Mouse (Mus musculus) kidney, adult 18-20 months (tissue): ENCODE measurements around the gene Gpat3.

Experiments
- DNase-seq: peaks from one replicate; pipeline ENCODE4 v3.0.0; 2021

The Gpat3 gene

DNA sequence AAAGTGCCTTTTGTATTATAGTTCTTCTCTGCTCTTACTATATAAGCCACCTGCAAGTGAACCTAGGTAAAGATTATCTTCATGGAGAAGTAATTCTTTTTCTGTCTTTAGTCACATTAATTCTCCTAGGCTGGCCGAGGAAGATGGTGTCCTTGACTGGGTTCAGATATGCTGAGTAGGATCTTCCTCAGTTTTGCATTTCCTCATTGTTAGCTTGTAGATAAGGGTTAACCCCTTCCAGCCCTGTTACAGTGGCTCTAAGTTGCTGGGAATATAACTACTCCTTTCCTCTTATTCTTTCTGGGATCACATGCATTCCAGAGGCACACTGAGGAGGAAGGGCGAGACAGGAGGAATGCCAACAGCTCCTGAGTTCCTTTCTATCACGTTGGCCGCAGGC is 15.6 kb downstream of the Gpat3 start:
- no peak for DNase-seq

DNA sequence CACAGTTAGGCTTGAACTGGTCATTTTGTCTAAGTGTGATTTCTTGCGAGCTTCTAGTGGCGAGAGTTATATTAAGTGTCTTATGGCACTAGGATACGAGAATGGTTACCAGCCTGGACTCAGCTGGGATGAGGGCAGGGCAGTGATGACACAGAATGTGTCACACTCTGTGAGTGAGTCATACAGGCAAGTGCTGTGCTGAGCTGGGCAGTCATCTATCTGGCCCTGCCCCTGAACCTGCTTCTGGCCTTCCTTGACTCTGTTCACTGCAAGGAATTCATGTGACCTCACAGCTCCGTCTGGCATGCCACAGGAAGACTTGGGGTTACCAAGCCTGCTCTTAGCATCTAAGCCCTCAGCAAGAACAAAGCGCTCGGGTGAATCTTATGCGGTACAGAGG is 16.3 kb downstream of the Gpat3 start:
- no peak for DNase-seq

- no peak for DNase-seq
These were observed 17.6 kb downstream of the Gpat3 start for GRCm38 (mm10) chr5:100863091-100863490.

DNA sequence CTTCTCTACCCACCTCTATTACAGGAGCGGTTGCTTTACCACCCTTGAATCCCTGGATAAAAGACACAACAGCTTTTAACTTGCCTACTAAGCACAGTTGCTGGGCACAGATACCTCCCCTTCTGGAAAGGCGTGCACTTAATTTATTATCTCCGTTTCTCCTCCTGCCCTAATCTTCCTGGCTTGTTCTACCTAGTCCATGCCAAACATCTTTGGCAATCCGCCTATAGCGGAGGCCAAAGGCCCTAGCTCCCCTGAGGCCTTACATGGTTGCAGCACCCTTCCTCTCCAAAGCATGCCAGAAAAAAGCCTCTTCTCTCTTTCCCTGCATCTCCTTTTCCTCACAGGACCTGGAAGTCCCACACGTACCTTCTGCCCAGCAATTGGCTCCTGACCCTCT is 18.9 kb downstream of the Gpat3 start:
- peak; percentile 32 for DNase-seq

- DNase-seq: no peak
These were observed 20.7 kb downstream of the Gpat3 start for GRCm38 (mm10) chr5:100866183-100866582.

DNA sequence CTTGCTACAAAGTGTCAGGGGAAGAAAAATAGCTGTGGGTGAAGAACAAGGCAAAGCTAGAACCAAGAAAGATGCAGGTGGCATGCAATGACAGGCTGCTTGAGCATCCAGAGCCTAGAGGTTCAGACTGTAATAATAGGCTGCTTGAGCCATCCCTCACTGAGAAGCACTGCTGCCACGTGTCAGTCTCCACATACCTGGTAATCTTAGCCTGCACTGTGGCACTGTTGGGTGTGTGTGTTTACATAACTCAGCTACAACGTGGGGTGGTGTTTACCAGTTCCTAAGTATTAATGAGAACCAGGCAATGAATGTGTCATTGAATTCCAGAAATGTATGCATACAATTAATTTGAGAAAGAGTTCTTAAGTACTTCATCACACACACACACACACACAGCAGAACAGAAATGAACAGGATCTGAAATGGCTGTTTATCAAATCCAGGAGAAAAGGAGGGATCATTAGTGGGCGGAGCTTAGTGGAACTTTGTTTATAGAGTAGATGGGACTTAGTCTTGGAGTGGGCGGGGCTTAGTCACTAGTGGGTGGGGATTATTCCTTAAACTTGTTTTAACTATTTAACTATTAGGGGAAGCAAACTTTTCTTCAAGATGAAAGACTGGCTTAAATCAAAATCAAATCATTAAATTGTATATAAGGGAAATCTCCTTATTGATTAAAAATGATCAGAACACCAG is 23.8 kb downstream of the Gpat3 start:
- DNase-seq: no peak

DNA sequence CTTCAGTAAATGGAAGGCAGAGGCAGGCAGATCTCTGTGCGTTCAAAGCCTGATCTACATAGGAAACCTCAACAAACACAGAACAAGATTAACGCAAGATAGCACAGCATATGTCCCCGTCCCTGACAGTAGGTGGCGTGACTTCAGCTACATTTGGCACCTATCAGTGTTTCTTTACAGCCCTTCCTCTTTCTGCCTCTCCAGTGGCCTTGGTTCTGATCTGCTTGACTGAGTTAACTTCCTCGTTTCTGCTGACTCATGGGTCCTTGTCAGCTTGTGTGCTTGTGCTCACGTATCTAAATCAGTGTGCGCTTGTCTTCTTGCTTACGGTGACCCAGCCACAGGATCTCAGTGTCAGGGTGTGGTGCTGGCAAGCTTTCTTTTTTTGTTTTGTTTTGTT is 26.5 kb downstream of the Gpat3 start:
- no peak for DNase-seq

DNA sequence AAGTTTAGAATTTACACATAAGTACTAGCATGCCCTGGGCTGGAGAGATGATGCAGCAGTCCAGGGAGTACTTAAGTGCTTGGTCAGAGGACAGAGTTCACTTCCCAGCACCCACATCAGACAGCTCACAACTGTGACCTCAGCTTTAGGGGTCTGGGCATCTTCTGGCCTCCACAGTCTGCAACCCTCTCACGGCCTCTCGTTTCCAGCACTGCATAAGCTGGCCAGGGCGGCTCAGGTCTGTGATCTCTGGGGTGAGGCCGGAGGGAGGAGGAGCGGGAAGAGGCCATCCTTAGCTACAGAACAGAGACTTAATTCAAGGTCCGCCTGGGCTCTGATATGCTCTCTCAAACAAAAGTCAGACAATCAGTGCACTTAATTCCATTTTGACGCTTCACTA is 29.2 kb downstream of the Gpat3 start:
- no peak for DNase-seq

- DNase-seq: no peak
These were observed 29.7 kb downstream of the Gpat3 start for GRCm38 (mm10) chr5:100875180-100875579.

GRCm38 (mm10) chr5:100877021-100877420 is 31.5 kb downstream of the Gpat3 start:
- no peak for DNase-seq

- no peak for DNase-seq
These were observed 39.7 kb downstream of the Gpat3 start for GRCm38 (mm10) chr5:100885216-100885615.

GRCm38 (mm10) chr5:100886331-100886988 is 40.9 kb downstream of the Gpat3 start:
- DNase-seq: no peak

- DNase-seq: peak; percentile 49
These were observed 50.7 kb downstream of the Gpat3 start for GRCm38 (mm10) chr5:100896199-100896598.

- no peak for DNase-seq
These were observed 54.4 kb downstream of the Gpat3 start for GRCm38 (mm10) chr5:100899745-100900489.

GRCm38 (mm10) chr5:100901046-100901445 is 55.5 kb downstream of the Gpat3 start:
- no peak for DNase-seq

DNA sequence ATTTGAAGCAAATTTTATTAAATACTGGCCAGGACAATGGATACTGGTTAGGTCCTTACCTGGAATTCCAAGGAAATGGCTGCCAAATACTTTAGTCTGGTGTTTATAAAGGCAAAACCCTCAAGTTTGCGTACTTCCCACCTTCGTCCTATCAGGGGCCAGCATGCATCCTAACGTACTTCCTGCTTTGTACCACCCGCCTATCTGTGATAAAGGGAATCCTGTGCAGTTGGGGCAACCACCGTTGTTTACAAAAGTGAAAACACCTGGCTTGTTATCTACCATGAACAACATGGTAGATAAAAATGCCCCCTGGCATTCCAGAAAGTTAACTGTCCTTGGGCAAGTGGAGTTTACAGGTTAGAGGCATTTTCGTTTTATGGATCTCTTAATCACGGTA is 63.0 kb downstream of the Gpat3 start:
- DNase-seq: no peak

DNA sequence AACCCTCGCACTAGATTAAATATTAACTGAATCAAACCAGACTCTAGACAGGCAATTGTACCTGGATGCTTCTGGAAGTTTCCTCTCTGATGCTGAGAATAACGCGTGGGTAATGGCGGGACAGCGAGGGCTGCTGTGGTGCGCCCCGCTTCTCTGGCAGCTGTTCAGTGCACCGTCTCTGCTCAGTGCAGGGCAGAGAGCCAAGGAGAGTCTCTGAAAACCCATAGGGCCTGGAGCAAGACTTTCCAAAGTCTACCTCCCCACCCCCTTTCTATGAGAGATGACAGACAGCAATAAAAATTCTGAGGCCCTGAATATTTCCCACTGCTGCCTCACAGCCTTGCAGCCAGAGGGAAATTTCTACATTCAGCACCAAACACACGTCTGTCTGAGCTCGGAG is 63.4 kb downstream of the Gpat3 start:
- DNase-seq: peak; percentile 42

GRCm38 (mm10) chr5:100909691-100910090 is 64.2 kb downstream of the Gpat3 start:
- no peak for DNase-seq

GRCm38 (mm10) chr5:100911502-100912097 is 66.1 kb downstream of the Gpat3 start:
- DNase-seq: peak; percentile 81

- DNase-seq: no peak
These were observed 66.9 kb downstream of the Gpat3 start for GRCm38 (mm10) chr5:100912366-100912765.

GRCm38 (mm10) chr5:100913274-100913673 is 67.8 kb downstream of the Gpat3 start:
- no peak for DNase-seq

DNA sequence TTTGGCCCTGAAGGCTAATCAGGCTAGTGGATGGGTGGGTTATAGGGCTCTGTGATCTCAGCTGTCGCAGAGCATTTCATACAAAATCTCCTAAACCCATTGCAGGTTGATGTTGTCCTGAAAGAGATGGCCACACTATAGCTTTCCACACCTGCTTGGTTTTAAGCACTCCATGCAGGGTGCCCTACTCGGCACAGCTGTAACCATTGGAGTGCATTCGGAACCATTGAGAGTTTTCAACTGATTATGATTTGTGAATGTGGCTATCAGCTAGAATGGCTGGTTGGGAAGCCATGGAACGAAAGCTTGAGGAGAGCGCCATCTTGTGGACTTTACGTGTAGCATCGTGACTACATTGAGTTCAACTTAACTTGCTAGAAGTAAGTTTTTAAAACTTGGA is 69.5 kb downstream of the Gpat3 start:
- DNase-seq: peak; percentile 53

- DNase-seq: no peak
These were observed 69.9 kb downstream of the Gpat3 start for GRCm38 (mm10) chr5:100915411-100915810.

DNA sequence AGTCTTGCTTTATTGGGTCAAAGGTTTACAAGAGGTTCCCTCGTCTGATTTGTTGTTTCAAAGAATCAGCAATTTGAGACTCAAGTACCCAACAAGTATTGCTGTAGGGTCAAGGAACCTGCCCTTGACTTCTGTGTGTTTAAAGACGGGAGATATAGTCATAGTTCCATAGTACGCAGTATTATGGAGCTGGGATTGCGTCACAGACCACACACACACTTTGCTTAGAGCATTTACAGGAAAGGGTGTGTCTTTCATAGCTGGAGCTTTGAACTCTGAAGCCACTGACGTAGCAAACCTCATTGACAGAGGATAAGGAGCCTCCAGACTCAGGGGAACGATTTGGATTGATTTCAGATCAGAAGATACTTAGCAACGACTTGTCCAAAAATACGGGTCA is 70.9 kb downstream of the Gpat3 start:
- DNase-seq: no peak
